Mouse (Mus musculus) hindbrain, embryonic 15.5 days (tissue): ENCODE measurements at regions not wholly inside any gene's neighbourhood (a gene's known extent, or its start where the extent isn't known, plus 50 kb on each side); places are given as distances from the start of the nearest gene placed in this dataset.
A peak's percentile ranks its signal among the peaks of the same experiment; 100 is the strongest.

Experiments
- ATAC-seq: fragments of 200-750 bp; cut with Nextera tagmentation; 2 replicates; pipeline ENCODE4 v1.8.0; 2017; ENCODE audit warnings: low read depth, moderate number of reproducible peaks, moderate TSS enrichment; ENCODE audit not compliant: low FRiP score
- H3K27ac ChIP-seq: fragments of 300-500 bp; sonication (generic); replicated peaks from 2 replicates; pipeline ENCODE4 v1.5.1; 2015; ENCODE audit warnings: mild to moderate bottlenecking, inconsistent platforms
- H3K27me3 ChIP-seq: fragments of 300-500 bp; sonication (generic); 2 replicates; pipeline ENCODE4 v1.6.1; 2015; ENCODE audit warnings: control low read depth, inconsistent platforms
- H3K36me3 ChIP-seq: fragments of 300-500 bp; sonication (generic); 2 replicates; pipeline ENCODE4 v1.6.1; 2015; ENCODE audit warnings: control low read depth, inconsistent platforms
- H3K4me1 ChIP-seq: fragments of 300-500 bp; sonication (generic); replicated peaks from 2 replicates; pipeline ENCODE4 v1.6.1; 2015; ENCODE audit warnings: control low read depth, inconsistent platforms
- H3K4me2 ChIP-seq: fragments of 300-500 bp; sonication (generic); 2 replicates; pipeline ENCODE4 v1.6.1; 2015; ENCODE audit warnings: moderate library complexity, mild to moderate bottlenecking, inconsistent platforms
- H3K4me3 ChIP-seq: fragments of 300-500 bp; sonication (generic); 2 replicates; pipeline ENCODE4 v1.5.1; 2015; ENCODE audit warnings: mild to moderate bottlenecking, inconsistent platforms
- H3K9ac ChIP-seq: fragments of 300-500 bp; sonication (generic); 2 replicates; pipeline ENCODE4 v1.6.1; 2015; ENCODE audit warnings: inconsistent platforms
- H3K9me3 ChIP-seq: fragments of 300-500 bp; sonication (generic); 2 replicates; pipeline ENCODE4 v1.6.1; 2016; ENCODE audit warnings: control low read depth, inconsistent platforms
- WGBS: fragments of 180-500 bp; shearing (Covaris S2); methylation state at CpG from one replicate; pipeline ENCODE4 v1.1.7; 2015; 5-methylcytosine and 5-hydroxymethylcytosine counted together

- Histone ChIP-seq H3K4me1 (no peaks in the 10 kb centered on the region), H3K36me3 (no peaks in the 10 kb centered on the region), H3K4me3 (no peak overlapping the region), H3K9me3 (no peaks in the 10 kb centered on the region), H3K27me3 (no peaks in the 10 kb centered on the region), H3K9ac (no peak overlapping the region), H3K27ac (no peak overlapping the region), H3K4me2 (no peak overlapping the region)
- 84% methylated on average over 2 of the region's 2 CpGs for WGBS
- no peak for ATAC-seq
Observed at GRCm38 (mm10) chrX:47536130-47536529, 356.6 kb downstream of the Smarca1 start.

GRCm38 (mm10) chrX:47495056-47495455, 397.7 kb downstream of the Smarca1 start:
- no peak overlapping the region for H3K4me2 ChIP-seq
- H3K36me3 ChIP-seq: no peaks in the 10 kb centered on the region
- no peak overlapping the region for H3K9ac ChIP-seq
- ATAC-seq: no peak
- H3K9me3 ChIP-seq: no peaks in the 10 kb centered on the region
- no peak overlapping the region for H3K4me3 ChIP-seq
- H3K4me1 ChIP-seq: no peaks in the 10 kb centered on the region
- no peak overlapping the region for H3K27ac ChIP-seq
- no peaks in the 10 kb centered on the region for H3K27me3 ChIP-seq
- WGBS: 50% methylated on average over 2 of the region's 2 CpGs

GRCm38 (mm10) chrX:47482728-47483127, 410.0 kb downstream of the Smarca1 start:
- WGBS: 72% methylated on average over 3 of the region's 3 CpGs
- no peak for ATAC-seq
- Histone ChIP-seq H3K36me3 (no peaks in the 10 kb centered on the region), H3K27ac (no peak overlapping the region), H3K9ac (no peak overlapping the region), H3K4me3 (no peak overlapping the region), H3K4me2 (no peak overlapping the region), H3K27me3 (no peaks in the 10 kb centered on the region), H3K4me1 (no peaks in the 10 kb centered on the region), H3K9me3 (no peaks in the 10 kb centered on the region)

GRCm38 (mm10) chrX:47478226-47478625, 414.5 kb downstream of the Smarca1 start:
- no peak overlapping the region for H3K27ac ChIP-seq
- H3K4me3 ChIP-seq: no peak overlapping the region
- no peaks in the 10 kb centered on the region for H3K27me3 ChIP-seq
- no peaks in the 10 kb centered on the region for H3K36me3 ChIP-seq
- H3K4me1 ChIP-seq: no peaks in the 10 kb centered on the region
- no peak overlapping the region for H3K4me2 ChIP-seq
- no peak overlapping the region for H3K9ac ChIP-seq
- H3K9me3 ChIP-seq: no peaks in the 10 kb centered on the region
- ATAC-seq: no peak
- 57% methylated on average over 4 of the region's 4 CpGs for WGBS

GRCm38 (mm10) chrX:47466721-47467499, 425.9 kb downstream of the Smarca1 start:
- Histone ChIP-seq H3K4me3 (no peak overlapping the region), H3K9ac (no peak overlapping the region), H3K4me1 (no peaks in the 10 kb centered on the region; the same call in 1 of the 2 replicates), H3K27me3 (no peaks in the 10 kb centered on the region), H3K27ac (0 out of 2 replicates have a peak overlapping the region, but pooled peaks have one; percentile 15), H3K9me3 (no peaks in the 10 kb centered on the region), H3K4me2 (no peak overlapping the region), H3K36me3 (no peaks in the 10 kb centered on the region)
- WGBS: 42% methylated on average over 5 of the region's 5 CpGs
- no peak for ATAC-seq

- Histone ChIP-seq H3K4me1 (no peaks in the 10 kb centered on the region), H3K27me3 (no peaks in the 10 kb centered on the region), H3K9ac (no peak overlapping the region), H3K4me2 (no peak overlapping the region), H3K4me3 (no peak overlapping the region), H3K9me3 (no peaks in the 10 kb centered on the region), H3K36me3 (no peaks in the 10 kb centered on the region), H3K27ac (no peak overlapping the region)
- no peak for ATAC-seq
- 43% methylated on average over 9 of the region's 9 CpGs for WGBS
Observed at GRCm38 (mm10) chrX:47461660-47462490, 430.9 kb downstream of the Smarca1 start.
